Mouse (Mus musculus): Measurements from ENCODE around the gene Tbc1d13.

- no peak for TF ChIP-seq CTCF (IDR thresholded peaks at IDR 0.05; ENCODE audit: control insufficient read depth, insufficient read depth, low read length)
- TF ChIP-seq POLR2A (IDR thresholded peaks at IDR 0.05; ENCODE audit: borderline replicate concordance, control insufficient read depth, low read depth, low read length), result peak; percentile 66; the same call in 1 of the 2 replicates
These were observed 37.9 kb downstream of the Tbc1d13 start, which contains the start of gene Endog for GRCm38 (mm10) chr2:30171371-30171996.
